Mouse (Mus musculus) kidney, adult 8-10 months (tissue): ENCODE results near the gene Msmb.
"Not testable (repeated sequence)": the region's sequence is repeated elsewhere in the genome, so short reads cannot be mapped to it uniquely, and the experiment has no call there.

Experiments used
- DNase-seq, 2 experiments: peaks; one replicate each; pipeline ENCODE4 v3.0.0; 2022

Msmb gene

GRCm38 (mm10) chr14:32141723-32142122 lies at the start of gene Msmb:
Gene Msmb, plus strand, starts transcription at chr14:32142023.
- no peak for DNase-seq

GRCm38 (mm10) chr14:32093018-32093417 lies 48.8 kb upstream of the Msmb start:
- DNase-seq = no peak

DNA sequence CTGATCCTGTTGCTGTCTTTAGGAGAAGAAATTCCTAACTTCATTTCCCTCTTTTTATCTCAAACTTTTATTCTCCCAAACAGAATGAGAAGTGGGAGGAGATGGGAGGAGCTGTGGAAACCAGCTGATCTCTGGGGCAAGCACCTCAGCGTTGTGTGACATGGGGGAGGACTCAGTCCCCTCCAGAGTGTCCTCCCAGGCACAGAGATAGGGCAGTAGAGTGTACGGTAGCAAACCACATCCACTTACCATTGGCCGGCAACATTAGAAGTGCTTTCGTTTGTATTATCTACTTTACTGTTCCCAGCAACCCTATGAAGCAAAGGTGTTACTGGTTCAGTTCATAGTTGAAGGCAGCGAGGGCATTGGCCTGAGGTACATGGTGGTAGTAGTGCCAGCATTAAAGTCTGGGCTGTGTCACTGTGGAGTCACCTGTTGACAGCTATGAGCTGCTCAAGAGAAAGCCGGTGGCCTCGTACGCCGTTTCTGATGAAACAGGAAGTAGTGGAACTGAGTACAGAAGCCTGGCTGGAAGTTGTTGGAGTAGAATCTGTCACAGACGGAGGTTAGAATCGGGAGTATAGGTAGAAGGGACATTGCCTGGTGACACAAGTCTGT lies 48.2 kb upstream of the Msmb start:
- no peak for DNase-seq

DNA sequence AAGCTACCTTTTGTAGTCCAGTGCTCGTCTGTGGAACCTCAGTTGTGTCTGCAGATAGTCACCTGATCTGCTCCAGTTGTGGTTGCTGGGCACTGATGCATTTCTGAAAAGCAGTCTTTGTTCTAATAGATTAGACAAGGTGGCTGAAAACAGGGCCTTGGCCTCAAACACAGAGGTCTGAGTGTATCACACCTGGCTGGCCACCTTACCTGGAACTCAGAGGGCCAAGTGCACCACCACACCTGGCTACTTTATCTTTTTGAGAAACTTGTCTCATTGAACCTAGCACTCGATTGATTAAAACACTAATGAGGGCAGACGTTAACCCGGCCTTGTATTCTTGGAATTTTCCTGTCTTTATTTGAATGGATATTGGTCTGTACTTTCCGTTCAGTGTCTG lies 46.2 kb upstream of the Msmb start:
- no peak for DNase-seq

DNA sequence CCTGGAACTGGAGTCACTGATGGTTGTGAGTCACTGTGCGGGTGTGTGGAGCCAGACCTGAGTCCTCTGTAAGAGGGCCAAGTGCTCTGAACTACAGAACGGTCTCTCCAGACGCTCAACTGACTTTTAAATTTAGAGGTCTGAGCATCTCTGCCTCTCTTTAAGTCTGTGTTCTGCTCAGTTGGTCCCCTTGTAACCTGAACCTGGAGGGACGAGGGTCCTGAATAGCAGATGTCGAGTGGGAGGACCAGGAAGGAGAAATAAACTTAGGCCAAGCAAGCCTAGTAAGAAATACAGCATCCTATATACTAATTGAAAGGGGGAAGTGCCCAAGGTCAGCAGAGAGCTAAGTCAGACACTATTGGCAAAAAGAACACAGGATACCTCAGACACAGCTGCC lies 45.1 kb upstream of the Msmb start:
- DNase-seq = no peak

DNA sequence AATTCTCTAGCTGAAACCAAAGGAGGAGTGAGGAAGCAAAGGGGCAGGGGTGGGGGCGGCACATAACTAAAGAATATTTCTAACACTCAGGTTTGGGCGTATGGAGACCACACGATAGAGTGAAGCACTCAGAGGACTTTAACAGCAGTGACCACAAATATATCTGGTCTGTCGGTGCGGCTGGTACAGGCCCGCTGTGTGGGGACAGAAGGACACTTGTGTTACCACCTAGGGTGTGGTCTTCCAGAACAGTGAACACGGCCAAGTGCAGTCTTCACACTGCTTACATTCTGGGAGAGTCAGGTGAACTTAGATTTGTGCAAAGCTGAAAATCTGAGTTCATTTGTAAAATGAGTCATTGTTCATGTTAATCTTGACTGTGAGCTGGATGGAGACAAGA lies 44.1 kb upstream of the Msmb start:
- DNase-seq = no peak

GRCm38 (mm10) chr14:32098951-32099350 lies 42.9 kb upstream of the Msmb start:
- DNase-seq = no peak

GRCm38 (mm10) chr14:32103556-32103955 lies 38.3 kb upstream of the Msmb start:
- DNase-seq = no peak

GRCm38 (mm10) chr14:32105663-32106062 lies 36.2 kb upstream of the Msmb start:
- DNase-seq = peak in 1 of 2 experiments; percentile 70

DNA sequence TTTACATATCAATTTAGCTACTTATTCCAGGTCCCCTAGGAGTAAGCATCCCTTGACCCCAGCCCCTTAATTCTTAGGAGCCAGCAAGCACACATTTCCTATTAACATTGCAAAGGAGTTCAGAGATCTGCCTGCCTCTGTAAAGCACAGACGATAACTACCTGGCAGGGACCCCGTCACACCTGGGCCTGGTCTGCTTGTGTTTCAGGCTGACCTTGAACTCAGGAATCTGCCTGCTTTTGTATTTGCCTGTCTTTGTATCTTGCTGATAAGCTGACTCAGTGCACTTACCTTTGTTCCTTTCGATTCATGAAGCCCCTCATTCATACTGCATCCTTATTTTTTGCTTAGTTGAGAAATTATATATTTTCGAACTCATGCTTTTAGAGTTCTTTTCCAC lies 34.9 kb upstream of the Msmb start:
- DNase-seq = no peak

DNA sequence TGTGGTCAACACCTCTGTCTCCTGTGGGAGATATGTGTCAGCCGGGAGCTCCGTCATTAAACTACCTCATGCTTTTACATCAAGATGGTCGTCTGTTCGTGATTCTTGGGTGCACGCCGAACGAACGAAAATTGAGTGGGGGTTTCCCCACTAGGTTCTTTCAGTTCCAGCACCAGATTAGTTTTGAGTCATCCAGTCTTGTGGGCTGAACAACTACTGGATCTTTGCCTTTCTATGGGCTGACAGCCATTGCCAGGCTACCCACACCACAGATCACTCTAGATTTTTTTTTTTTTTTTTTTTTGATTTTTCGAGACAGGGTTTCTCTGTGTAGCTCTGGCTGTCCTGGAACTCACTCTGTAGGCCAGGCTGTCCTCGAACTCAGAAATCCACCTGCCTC lies 29.7 kb upstream of the Msmb start:
- not testable (repeated sequence) for DNase-seq

- no peak for DNase-seq
Measured at GRCm38 (mm10) chr14:32120940-32121919, 20.6 kb upstream of the Msmb start.

DNA sequence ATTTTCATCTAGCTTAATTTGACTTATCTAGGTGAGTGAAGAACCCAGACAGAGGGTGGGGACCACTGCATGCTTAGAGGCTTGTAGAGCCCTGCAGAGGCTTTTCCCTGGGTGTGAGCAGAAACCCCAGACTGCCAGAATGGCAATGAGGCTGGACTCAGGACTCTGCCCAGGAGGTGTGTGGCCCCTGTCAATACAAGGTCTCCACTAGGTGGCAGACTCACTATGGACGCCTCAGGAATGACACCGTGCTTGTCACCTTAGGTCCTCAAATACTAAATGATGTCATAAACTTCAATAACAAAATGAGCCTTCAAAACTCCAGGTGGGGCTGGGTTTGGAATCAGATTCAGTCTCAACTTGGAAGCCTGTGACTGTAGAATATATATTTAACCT lies 19.9 kb upstream of the Msmb start:
- DNase-seq = peak; percentile 24 to 59

GRCm38 (mm10) chr14:32124261-32124660 lies 17.6 kb upstream of the Msmb start:
- no peak for DNase-seq

DNA sequence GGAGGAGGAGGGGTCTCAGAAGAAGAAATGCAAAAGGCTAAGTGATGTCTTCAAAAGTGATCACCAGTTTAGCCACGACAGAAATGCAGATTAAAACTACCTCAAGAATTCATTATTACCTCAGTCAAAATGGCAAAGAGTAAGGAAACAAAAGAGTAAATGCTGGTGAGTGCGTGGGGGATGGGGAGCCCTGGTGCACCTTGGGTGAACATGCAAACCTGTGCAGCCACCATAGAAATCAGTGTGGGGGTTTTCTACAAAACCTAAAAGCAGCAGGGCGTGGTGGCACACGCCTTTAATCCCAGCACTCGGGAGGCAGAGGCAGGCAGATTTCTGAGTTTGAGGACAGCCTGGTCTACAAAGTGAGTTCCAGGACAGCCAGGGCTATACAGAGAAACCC lies 16.6 kb upstream of the Msmb start:
- DNase-seq = not testable (repeated sequence)

- no peak for DNase-seq
Measured at GRCm38 (mm10) chr14:32128409-32128808, 13.4 kb upstream of the Msmb start.

DNA sequence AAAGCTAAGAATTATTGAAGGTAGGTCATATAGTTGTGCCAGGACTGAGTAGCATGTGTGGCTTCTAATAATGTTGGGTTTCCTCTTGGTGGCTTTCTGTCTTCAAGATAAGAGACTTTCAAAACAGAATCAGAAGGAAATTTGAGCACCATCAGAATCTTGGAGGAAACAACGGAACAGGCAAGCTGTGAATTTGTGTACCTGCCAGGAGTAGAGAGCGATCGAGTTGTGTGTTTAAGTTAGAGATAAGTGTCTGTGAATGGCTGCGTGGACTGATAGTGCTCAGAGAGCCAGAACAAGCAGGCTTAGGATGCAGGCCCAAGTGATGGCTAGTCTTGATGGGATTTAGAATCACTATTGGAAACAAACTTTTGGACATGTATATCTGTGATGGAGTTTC lies 10.0 kb upstream of the Msmb start:
- DNase-seq = no peak

DNA sequence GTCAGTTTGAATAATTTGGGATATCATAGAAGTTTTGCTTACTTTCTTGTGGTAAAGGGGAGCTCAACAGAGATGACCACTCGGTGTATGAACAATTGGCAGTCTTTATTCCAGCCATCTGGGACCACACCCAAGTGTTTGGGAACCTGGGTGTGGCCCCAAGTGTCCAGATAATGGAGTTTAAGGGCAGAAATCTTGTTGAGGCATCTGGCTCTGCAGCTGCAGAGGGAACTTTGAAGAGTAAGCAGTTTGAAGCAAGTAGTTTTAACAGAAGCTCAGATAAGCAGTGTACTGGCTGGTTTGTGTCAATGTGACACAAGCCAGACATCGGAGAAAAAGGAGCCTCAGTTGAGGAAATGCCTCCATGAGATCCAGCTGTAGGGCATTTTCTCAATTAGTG lies 7.5 kb upstream of the Msmb start:
- no peak for DNase-seq

DNA sequence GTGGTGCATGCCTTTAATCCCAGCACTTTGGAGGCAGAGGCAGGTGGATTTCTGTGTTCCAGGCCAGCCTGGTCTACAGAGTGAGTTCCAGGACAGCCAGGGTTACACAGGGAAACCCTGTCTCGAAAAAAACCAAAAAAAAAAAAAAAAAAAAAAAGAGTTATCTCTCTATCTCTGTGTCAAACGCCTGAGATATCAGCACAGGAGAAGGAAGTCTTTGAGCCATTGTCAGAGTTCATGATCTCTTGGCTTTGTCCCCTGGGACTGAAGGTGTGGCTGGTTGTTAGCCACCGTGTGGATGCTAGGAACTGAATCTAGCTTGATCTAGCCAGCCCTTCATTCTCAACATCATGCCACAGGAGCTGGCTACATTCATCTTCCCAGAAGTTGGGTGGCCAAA lies 5.4 kb upstream of the Msmb start:
- not testable (repeated sequence) for DNase-seq

DNA sequence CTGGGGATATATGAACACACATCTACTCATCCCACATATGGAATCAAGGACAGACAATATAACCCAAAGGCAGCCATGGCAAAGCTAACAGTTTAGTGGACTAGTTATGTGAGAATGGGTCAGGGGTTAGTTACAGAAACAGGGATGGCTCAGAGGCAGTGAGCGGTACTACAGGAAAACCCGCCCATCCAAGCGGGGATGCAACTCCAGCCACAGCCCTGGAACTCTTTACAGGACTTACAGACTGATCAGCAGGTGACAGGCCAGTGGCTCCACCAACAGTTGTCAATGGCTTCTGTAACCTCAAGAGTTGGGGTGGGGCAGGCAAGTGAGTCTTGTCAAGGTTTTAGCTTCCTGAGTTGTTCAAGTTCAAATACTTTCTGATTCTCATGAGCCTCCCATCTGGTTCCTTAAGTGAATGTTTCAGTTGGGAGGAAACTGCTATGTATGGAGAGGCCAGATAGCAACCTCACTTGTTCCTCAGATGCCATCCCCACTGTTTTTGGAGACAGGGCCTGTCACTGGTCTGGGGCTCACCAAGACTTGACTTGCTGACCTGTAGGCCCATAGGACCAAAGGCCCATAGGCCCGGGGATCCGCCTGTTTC lies 1.4 kb upstream of the Msmb start:
- no peak for DNase-seq

- no peak for DNase-seq
Measured at GRCm38 (mm10) chr14:32144734-32145133, 2.9 kb downstream of the Msmb start.

- no peak for DNase-seq
Measured at GRCm38 (mm10) chr14:32145401-32145800, 3.6 kb downstream of the Msmb start.

GRCm38 (mm10) chr14:32145809-32146511 lies 4.1 kb downstream of the Msmb start:
- DNase-seq = no peak
